Mouse (Mus musculus): ENCODE data around the gene Stxbp2. TPM values are rescaled to one million over a fixed set of nuclear protein-coding genes. Genes with fewer than 3 reads are reported as not detected.

Stxbp2 gene
- total RNA-seq, 2 experiments from 2014 or later: 50.2 to 61.8 TPM

- no peak for DNase-seq (ENCODE audit: low spot score in 2 of 2)
These were observed 2.7 kb upstream of the Stxbp2 start for GRCm38 (mm10) chr8:3628014-3628413.

GRCm38 (mm10) chr8:3631478-3631875, 722 bp downstream of the Stxbp2 start:
- DNase-seq (ENCODE audit: low spot score in 2 of 2): no peak

- peak; percentile 25 to 32 for DNase-seq (ENCODE audit: low spot score in 2 of 2)
These were observed 15.0 kb downstream of the Stxbp2 start for GRCm38 (mm10) chr8:3645804-3646203.

- no peak for DNase-seq (ENCODE audit: low spot score in 2 of 2)
These were observed 16.2 kb downstream of the Stxbp2 start for GRCm38 (mm10) chr8:3646824-3647531.

- DNase-seq (ENCODE audit: low spot score in 2 of 2): no peak
These were observed 16.8 kb downstream of the Stxbp2 start for GRCm38 (mm10) chr8:3647561-3647960.

GRCm38 (mm10) chr8:3648268-3648667, 17.5 kb downstream of the Stxbp2 start:
- no peak for DNase-seq (ENCODE audit: low spot score in 2 of 2)

GRCm38 (mm10) chr8:3648990-3649389, 18.2 kb downstream of the Stxbp2 start:
- no peak for DNase-seq (ENCODE audit: low spot score in 2 of 2)

GRCm38 (mm10) chr8:3652845-3653244, 22.1 kb downstream of the Stxbp2 start:
- no peak for DNase-seq (ENCODE audit: low spot score in 2 of 2)

- no peak for DNase-seq (ENCODE audit: low spot score in 2 of 2)
These were observed 24.2 kb downstream of the Stxbp2 start for GRCm38 (mm10) chr8:3654726-3655508.

- no peak for DNase-seq (ENCODE audit: low spot score in 2 of 2)
These were observed 24.8 kb downstream of the Stxbp2 start, which contains the start of gene Retn for GRCm38 (mm10) chr8:3655526-3655925. TSS of gene Retn (plus strand) at chr8:3655770.

GRCm38 (mm10) chr8:3656725-3657381, 26.1 kb downstream of the Stxbp2 start:
- DNase-seq (ENCODE audit: low spot score in 2 of 2): peak in 1 of 2 experiments; percentile 21

GRCm38 (mm10) chr8:3660889-3661288, 30.1 kb downstream of the Stxbp2 start:
- no peak for DNase-seq (ENCODE audit: low spot score in 2 of 2)

- no peak for DNase-seq (ENCODE audit: low spot score in 2 of 2)
These were observed 33.6 kb downstream of the Stxbp2 start for GRCm38 (mm10) chr8:3664405-3664804.

GRCm38 (mm10) chr8:3665507-3665906, 34.8 kb downstream of the Stxbp2 start, which contains the start of gene Mcemp1:
TSS of gene Mcemp1 (plus strand) at chr8:3665754.
- no peak for DNase-seq (ENCODE audit: low spot score in 2 of 2)

GRCm38 (mm10) chr8:3670388-3670787, 39.6 kb downstream of the Stxbp2 start:
- DNase-seq (ENCODE audit: low spot score in 2 of 2): no peak

- peak; percentile 90 to 94 for DNase-seq (ENCODE audit: low spot score in 2 of 2)
These were observed 41.3 kb downstream of the Stxbp2 start, which contains the start of gene Fcor for GRCm38 (mm10) chr8:3671980-3672491. TSS of gene Fcor (minus strand) at chr8:3672362.

GRCm38 (mm10) chr8:3674671-3675070, 43.9 kb downstream of the Stxbp2 start:
- no peak for DNase-seq (ENCODE audit: low spot score in 2 of 2)

GRCm38 (mm10) chr8:3676131-3676992, 45.6 kb downstream of the Stxbp2 start, which contains the start of gene Trappc5:
TSS of gene Trappc5 (plus strand) at chr8:3676299.
- peak; percentile 96 to 97 for DNase-seq (ENCODE audit: low spot score in 2 of 2)

- DNase-seq (ENCODE audit: low spot score in 2 of 2): no peak
These were observed 46.3 kb downstream of the Stxbp2 start for GRCm38 (mm10) chr8:3676993-3677579.

- DNase-seq (ENCODE audit: low spot score in 2 of 2): no peak
These were observed 48.1 kb downstream of the Stxbp2 start for GRCm38 (mm10) chr8:3678831-3679230.
